Mouse (Mus musculus) retina, postnatal 1 day (tissue): ENCODE measurements around the gene Tekt2.

Experiments used
- DNase-seq: peaks from one replicate; pipeline ENCODE4 v3.0.0-alpha.2; 2012

The Tekt2 gene

DNA sequence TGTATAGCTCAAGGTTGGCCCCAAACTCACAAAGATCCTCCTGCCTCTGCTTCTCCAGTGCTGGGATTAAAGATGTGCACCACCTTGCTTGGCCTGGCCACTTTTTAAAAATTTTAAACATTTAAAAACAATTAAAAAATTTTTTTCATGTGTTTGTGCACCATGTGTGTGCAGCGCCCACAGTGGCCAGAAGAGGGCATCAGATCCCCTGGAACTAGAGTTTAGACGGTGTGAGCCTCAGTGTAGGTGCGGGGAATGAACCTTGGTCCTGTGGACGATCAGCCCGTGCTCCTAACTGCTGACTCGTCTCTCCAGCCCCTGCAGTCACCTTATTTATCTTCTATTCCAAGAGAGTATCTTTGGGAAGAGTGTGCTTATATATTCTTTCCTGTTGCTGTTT is 19.4 kb downstream of the Tekt2 start:
- no peak for DNase-seq

DNA sequence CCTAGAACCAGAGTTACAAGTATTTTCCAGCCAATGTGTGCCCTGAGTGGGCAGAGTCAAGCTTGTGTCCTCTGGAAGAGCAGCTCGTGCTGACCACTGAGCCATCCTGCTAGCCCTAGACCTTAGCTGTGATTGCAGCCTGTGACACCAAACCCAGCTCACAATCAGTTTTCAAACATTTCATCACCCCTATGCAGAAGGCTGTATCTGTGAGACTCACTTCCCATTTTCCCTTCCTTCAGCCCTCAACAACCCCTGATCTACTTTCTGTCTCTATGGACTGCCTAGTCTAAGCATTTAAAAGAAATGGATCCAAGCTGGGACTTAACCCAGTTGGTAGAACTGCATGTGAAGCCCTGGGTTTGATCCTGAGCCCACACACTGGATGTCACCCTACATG is 20.1 kb downstream of the Tekt2 start:
- no peak for DNase-seq

DNA sequence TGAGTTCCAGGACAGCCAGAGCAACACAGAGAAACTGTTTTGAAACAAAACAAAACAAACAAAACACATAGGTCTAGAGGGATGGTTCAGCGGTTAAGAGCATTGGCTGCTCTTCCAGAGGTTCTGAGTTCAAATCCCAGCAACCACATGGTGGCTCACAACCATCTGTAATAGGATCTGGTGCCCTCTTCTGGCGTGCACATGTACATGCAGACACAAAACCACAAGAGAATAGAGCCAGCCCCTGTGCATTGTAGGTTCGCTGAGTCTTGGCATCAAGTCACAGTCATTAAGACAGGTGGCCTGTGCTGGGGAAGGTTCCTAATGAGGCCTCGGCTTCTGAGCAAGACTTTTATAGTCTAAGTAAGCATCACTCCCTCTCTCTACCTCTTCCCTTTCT is 21.6 kb downstream of the Tekt2 start:
- no peak for DNase-seq

DNA sequence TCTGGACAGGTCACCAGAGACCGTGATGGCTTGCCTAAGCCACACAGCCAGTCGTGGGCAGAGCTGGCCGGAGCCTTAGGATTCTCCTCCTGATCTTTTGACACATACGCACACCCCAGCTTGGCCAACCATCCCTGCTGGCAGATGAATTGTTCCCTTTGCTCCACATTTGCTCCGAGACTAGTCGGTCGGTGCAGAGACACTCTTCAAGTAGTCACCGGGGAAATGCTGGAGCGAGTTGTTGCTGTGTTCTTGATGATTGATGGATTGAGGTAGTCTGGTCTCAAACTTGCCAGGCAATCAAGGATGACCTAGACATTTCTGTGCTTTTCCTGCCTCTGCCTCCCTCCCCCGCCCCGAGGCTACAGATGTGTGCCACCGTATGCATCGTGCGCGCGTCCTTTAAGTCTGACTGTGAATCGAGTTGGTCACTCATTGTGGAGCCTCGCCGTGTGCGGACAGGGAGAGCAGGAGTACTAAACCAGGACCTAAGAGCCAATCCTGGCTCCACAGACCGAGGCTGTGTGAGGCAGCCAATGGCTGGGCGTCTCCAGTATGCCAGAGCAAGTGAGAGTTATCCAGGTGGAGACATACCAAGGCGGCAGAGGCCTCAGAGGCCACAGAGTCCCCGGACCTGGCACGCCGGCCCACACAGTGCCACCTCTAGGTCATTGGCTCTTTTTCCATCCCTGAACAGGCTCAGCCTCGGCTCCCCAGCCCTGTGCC is 23.7 kb downstream of the Tekt2 start:
- peak; percentile 36 for DNase-seq

DNA sequence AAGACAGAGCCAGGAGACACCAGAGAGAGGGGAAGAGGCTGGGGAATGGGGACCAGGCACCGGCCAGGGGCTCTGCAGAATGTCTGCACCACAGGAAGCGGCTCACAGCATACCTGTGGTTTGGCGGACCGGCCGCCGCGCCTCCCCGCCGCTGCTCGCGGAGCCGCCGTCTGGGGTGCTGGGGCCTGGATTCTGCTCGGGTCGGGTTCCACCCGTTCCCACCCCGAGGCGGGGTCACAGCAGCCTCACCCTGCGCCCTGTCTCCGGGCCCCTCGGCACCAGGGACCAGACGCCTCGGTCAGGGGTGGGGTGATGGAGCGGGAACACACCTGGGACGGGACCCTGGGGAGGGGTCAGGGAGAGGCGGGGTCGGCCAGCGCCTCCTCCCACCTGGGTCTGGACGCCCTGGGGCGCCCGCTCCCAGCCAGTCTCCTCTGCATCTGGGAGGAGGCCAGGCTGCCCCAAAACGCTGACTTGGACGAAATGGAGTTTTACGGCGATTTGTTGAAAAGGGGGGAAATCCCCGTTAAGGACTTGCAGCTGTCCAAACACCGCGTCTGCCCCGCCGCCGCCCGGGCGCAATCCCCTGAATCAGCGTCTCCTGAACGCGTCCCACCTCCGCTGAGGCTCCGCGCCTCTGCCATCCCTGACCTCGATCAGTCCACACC is 24.4 kb downstream of the Tekt2 start:
- DNase-seq = no peak

DNA sequence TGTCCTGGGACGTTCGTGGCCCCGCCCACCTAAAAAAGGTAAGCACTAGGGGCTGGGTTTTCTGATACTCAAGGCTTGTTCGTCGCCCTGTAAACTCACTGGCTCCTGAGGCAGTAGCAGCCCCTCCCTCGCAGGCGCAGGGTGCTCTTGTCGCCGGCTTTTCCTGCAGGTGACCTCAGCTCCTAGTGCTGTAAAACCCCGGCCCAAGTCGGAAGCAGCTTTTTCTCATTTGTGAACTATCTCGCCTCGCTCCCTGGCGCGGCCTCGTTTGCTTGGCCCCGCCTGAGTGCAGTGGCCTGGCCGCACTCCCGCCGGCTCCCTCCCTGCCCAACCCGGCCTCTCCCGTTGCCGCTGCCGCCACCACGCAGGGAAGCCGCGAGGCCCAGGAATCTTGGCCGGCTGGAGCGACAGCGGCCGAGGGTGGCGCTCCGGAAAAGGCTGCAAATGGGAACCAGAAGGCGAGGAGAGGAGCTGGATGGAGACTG is 28.8 kb downstream of the Tekt2 start:
- peak; percentile 61 for DNase-seq

DNA sequence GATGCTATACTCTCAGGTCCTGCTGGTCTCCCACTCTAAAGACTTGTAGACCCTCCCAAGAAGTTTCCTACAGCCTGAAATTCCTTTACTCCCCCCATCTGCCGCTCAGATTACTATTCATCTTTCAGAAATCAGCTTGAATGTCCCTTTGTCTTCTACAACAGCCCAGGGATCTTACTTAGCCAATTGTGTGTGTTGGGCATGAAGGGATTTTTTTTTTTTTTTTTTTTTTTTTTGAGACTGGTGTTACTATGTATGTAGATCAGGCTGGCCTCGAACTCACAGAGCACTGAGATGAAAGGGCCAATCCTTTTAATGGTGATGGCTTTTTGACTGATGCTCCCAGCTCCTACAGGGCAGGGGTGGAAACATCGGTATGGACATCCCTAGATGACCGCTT is 29.6 kb downstream of the Tekt2 start:
- DNase-seq = no peak

DNA sequence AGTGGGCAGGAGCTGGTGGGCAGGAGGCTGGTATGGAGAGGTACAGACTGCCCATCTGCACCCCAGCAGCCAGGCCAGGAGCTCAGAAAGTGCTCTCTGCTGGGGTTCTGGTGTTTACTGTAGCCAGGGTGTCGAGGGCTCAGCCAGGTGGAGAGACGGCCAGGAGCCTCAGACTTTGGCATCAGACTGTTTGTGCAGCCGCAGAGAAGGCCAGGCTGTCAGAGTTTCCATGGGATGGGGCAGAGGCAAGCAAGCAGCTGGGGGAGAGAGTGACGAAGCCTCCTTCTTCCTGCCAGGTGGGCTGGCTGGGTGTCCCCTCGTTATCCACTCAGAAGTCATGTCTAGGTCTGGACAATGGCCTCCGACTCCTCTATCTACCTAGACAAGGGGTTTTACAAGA is 30.3 kb downstream of the Tekt2 start:
- no peak for DNase-seq

DNA sequence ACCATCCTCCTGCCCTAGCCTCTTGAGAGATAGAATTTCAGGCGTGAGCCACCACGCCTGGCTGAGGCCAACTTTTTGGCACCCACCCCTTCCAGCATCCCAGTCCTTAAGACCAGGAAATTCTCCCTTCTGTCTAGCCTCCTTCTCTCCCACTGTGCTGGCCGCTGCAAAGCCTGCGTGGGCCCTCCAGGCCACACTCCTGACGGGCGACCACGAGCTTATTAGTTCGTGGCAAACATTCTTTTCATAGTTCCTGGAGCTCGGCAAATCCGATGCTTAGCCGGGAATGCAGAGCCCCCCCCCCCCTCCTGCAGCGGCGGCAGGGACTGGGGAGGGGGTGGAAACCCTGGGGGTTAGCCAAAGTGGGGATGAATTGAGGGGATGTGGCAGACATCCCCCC is 34.3 kb downstream of the Tekt2 start:
- DNase-seq = no peak

DNA sequence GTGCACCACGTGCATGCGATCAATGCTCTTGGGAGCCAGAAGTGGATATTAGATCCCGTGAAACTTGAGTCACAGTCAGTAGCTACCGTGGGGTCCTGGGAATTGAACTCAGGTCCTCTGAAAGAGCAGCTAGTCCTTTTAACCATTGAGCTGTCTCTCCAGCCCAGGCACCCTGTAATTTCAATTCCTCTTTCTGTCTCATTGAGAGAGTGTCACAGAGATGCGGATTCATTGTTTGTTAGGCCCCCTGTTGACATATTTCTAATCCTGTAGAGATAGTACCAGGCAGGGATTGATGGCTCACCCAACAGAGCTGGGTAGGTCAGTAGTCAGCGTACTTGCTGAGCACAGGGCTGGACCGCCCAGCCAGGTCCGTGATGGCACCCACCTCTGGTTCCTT is 35.2 kb downstream of the Tekt2 start:
- DNase-seq = no peak

DNA sequence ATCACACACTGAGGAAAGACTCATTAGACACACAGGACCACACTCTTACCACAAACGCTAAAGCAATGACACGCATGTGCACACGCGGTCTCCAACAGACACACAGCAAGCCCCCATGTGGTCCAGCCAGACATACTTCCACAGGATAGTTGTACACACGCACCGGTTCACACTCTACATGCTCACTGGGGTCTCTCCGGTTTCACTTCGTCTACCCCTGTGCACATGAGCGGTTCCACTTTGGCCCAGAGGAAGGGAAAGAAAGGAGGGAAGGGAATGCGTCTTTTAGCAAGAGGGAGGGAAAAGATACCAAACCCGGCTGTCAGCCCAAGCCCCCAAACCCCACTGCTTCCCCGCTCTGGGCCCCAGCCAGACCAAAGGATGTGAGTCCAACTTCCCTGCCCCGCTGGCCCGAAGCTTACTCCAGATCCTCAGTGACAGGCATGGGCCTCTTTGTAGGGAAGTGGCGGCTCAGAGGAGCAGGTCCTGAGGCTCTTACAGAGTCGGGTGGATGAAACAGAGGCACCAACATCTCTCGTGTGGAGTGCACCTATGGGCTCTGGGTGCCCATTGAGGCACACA is 37.3 kb downstream of the Tekt2 start:
- no peak for DNase-seq

DNA sequence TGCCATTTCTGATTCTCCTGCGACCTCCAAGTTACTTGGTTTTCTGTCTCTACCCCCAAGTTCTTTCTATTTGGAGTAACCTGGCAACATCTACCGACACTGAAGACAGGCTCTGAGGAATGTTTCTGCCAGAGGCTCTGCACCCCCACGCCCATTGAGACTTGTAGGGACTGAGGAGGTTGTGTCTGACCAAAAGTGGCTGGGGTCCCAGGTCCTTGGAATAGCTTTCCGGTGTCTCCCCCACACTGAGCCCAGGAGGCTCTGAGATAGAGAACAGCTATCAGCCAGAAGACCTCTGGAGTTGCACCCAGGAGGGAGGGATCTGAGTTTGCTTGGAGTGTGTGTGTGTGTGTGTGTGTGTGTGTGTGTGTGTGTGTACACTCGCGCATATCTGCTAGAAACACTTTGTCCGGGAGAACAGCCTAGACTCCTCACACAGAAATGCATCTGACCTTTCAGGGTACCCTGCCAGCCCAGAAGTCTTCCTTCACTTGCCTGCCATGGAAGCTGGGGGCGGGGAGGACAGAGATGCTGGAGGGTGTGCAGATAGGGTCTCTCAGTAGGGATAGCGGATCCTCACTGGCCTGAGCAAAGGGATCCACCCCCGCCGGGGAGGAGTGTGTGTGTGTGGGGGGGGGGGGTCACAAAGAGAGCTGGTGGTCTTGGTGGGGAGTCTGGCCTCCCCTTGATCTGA is 38.0 kb downstream of the Tekt2 start:
- no peak for DNase-seq

DNA sequence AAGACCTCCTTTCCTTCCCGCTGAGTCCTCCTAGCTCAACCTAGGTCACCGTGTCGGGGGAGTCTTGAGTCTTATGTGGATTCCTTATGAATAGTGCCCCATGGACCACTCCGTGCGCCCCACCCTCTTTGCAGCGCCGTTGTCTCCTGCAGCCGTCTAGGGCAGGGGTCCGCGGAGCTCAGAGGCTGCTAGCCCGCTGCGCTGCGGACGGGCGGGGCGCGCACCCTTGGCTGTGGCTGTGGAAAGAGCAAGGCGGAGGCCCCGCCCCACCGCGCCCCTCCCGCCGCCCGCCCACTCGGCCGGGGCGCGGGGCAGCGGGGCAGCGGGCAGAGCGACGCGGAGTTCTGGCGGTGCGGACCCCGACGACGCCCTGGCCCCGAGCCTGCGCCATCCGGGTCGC is 39.0 kb downstream of the Tekt2 start, which contains the start of gene Col8a2:
Gene Col8a2, plus strand, starts transcription at position 302 of the 400 bp plus-strand sequence.
- DNase-seq = peak; percentile 59

DNA sequence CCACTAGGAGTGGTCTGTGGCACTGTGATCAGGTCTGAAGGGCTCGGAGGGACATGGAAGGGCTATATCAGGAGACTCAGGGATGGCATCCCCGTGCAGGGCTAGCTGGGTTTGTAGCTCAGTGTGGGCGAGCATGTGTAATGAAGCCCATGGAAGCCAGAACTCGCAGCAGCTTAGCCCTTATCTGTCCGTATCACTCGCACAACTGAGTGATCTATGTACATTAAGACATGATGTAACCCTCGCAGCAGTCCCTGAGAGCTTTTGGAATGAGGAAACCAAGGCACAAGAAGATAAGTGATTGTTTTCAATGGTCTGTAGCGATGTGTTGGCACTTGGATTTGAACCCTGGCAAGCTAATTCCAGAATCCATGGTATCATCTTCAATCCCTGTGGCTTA is 41.9 kb downstream of the Tekt2 start:
- DNase-seq = no peak

DNA sequence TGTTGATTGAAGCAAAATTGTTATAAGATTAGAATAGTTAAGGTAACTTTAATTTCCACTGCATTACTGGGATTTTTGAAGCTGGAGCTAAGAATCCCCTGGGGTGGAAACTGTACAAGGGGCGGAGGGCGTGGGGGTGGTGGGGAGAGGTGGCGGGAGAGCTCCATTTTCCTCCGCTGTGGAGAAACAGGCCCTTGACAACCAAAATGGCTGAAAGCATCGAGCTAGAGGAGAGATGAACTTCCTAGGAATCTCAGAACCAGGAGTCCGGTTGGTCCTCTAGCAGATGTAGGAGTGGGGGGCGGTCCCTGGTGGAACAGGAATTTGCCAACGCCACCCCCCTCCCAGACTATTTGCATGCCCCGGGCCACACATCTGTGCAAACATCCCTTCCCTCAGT is 43.8 kb downstream of the Tekt2 start:
- no peak for DNase-seq

DNA sequence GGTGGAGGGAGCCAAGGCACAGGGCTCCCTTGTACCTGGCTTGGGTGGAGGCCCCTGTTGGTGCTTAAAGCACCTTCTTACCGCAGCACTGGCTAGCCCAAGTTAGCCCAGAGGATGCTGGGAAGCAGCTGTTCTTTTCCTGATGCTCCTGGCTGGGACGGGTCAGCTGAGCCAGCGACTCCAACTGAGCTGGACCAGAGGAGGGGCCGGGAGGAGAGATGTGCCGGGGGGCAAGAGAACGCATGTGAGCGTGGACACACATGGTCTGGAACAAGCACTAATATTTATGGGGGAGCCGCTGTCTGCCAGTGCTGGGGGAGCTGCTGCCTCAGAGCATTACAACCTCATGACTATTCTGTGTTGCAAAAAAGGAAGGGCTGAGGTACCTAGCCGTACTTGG is 46.5 kb downstream of the Tekt2 start:
- no peak for DNase-seq

DNA sequence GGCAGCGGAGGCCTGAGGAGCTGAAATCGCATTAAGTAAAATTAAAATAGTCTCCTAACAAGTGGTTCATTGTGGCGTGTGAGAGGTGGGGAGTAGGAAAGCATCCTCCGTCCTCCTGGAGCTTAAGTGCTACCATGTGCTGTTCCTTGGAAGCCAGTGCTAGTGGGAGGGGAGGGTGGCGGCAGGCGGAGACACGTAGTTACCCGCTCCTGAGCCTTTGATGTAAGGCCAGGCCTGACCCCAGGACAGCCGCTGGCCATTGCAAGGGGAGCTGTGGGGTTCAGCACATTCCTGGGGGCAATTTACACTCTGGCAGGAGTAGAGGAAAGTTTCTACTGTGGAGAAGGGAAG is 46.9 kb downstream of the Tekt2 start:
- no peak for DNase-seq

DNA sequence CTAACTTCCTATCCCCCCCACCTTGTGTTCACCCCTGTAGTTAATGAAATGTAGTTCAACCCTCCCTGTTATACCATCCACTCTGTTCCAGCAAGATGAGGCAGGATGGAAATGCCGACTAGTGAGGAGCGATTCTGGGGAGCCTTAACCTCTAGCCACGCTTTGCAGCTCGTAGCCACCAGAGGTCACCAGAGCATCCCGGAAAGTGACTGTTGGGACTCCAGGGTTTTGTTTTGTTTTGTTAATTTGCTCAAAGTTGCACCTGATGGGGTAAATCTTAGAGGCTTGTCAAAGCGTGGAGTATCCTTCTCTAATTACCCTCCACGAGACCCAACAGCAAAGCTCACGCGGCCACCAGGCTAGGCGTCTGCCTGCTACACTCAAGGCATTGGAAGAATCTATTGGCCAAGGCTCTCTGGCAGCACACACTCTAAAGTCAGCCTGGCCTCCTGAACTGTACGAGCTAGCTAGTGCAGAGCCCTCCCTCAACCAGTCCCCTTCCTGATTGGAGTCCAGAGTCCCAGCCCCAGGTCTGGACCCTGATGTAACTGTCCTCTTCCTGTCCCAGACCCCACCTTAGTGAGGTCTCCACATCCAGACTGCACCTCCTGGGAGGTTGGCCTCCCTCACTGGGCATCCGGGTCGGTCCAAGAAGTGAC is 47.5 kb downstream of the Tekt2 start:
- peak; percentile 73 for DNase-seq

DNA sequence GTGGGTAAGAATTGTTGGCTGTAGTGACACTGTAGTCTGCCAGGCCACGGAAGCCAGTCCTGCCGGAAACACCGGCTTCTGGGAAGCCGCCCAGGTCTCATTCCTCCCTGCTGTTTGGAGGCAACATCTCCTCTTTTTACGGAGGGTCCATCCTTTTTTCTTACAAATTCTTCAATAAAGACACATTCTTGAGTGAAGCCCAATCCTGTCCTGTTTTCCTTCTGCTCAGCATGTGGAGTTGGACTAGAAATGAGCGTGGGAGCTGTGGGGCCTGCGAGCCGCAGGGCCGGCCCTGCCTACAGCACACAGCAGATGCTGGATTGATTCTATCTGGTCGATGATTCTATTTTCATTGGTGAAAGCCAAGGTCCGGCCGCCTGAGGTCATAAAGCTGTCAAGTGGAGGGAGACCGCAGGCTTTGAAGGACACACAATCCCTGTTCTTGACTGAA is 49.8 kb downstream of the Tekt2 start:
- DNase-seq = no peak

DNA sequence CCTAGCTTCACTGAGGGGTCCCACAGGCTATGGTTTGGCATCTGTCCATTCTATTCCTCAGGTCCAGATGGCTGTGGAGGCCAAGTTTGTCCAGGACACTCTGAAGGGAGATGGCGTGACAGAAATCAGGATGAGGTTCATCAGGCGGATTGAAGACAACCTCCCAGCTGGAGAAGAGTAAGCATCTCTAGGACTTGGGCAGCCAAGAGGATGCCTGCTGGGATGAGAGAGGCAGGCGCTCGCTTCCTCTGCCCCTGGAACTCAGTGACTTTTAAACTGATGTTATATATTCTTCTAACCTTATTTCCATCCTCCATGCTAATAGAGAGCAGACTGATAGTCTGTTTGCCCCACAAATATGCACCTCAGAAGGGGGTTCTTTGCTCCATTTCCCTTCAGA is 50.4 kb downstream of the Tekt2 start:
- no peak for DNase-seq

DNA sequence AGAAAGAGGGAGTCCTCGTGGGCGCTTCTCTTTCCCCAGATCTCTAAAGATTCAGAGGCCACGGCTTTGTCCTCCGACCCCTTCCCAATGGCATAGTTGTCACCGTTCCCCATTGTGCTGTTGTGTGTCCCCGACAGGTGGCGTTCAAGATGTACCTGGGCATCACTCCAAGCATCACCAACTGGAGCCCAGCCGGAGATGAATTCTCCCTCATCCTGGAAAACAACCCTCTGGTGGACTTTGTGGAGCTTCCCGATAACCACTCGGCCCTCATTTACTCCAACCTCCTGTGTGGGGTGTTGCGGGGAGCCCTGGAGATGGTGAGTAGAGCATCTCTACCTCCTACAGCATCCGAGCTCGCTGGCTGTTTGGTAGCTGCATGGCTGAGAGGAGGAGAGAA is 51.7 kb downstream of the Tekt2 start:
- no peak for DNase-seq
